Mouse (Mus musculus) midbrain, embryonic 12.5 days (tissue): Measurements from ENCODE around the gene Gm5426. TPM values are rescaled to one million over a fixed set of nuclear protein-coding genes. Genes with fewer than 3 reads are reported as not detected.
A peak's percentile ranks its signal among the peaks of the same experiment; 100 is the strongest.

ENCODE experiments used
- ATAC-seq: fragments of 200-750 bp; cut with Nextera tagmentation; 2 replicates; pipeline ENCODE4 v1.8.0; 2017; ENCODE audit warnings: low read depth, moderate TSS enrichment, moderate library complexity; ENCODE audit not compliant: low FRiP score
- H3K27ac ChIP-seq: fragments of 300-500 bp; sonication (generic); replicated peaks from 2 replicates; pipeline ENCODE4 v1.5.1; 2016; ENCODE audit warnings: mild to moderate bottlenecking
- H3K27me3 ChIP-seq: fragments of 300-500 bp; sonication (generic); 2 replicates; pipeline ENCODE4 v1.6.1; 2016; ENCODE audit warnings: mild to moderate bottlenecking
- H3K36me3 ChIP-seq: fragments of 300-500 bp; sonication (generic); 2 replicates; pipeline ENCODE4 v1.6.1; 2016
- H3K4me1 ChIP-seq: fragments of 300-500 bp; sonication (generic); 2 replicates; pipeline ENCODE4 v1.6.1; 2016
- H3K4me2 ChIP-seq: fragments of 300-500 bp; sonication (generic); replicated peaks from 2 replicates; pipeline ENCODE4 v1.6.1; 2016; ENCODE audit warnings: mild to moderate bottlenecking, moderate library complexity
- H3K4me3 ChIP-seq: fragments of 300-500 bp; sonication (generic); 2 replicates; pipeline ENCODE4 v1.5.1; 2016; ENCODE audit warnings: mild to moderate bottlenecking
- H3K9ac ChIP-seq: fragments of 300-500 bp; sonication (generic); replicated peaks from 2 replicates; pipeline ENCODE4 v1.6.1; 2016; ENCODE audit warnings: mild to moderate bottlenecking, moderate library complexity
- H3K9me3 ChIP-seq: fragments of 300-500 bp; sonication (generic); 2 replicates; pipeline ENCODE4 v1.6.1; 2016; ENCODE audit warnings: mild to moderate bottlenecking
- WGBS: fragments of 180-500 bp; shearing (Covaris S2); methylation state at CpG from one replicate; pipeline ENCODE4 v1.1.7; 2016; 5-methylcytosine and 5-hydroxymethylcytosine counted together
- polyA plus RNA-seq: library from polyadenylated mRNA; unstranded; fragments of >200 nt; fragmentation: Nextera tagmentation; extraction: Ambion mirVana; gene quantifications from 2 replicates; pipeline ENCODE4 v1.2.1, GENCODE M21; 2016

The Gm5426 gene
- polyA plus RNA-seq, 1 experiment from 2014 or later = not detected

DNA sequence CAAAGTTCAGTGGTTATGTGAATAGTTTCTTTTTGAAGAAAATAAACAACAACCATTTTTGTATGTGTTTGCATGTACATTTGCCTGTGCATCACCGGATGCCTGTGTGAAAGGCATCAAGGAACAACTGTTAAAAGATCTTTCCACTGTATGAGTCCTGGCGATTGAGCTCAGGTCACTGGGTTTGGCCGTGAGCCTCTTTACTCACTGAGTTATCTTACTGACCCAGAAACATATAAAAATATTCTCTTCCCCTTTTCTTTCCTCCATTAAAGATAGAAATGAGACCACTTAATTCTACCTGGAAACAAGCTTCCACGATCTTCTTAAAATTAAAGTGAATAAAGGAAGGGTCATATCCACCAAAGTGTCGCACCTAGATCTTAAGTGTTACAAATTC, 10.2 kb downstream of the Gm5426 start:
- no peaks in the 10 kb centered on the region for H3K9me3 ChIP-seq
- H3K4me2 ChIP-seq = no peak overlapping the region
- ATAC-seq = no peak
- H3K27me3 ChIP-seq = no peaks in the 10 kb centered on the region
- H3K4me1 ChIP-seq = 0 out of 2 replicates have a peak, but pooled peaks cover 2% of the 10 kb centered on the region
- H3K4me3 ChIP-seq = no peak overlapping the region
- 96% methylated on average over 5 of the region's 5 CpGs for WGBS
- H3K27ac ChIP-seq = no peak overlapping the region
- no peaks in the 10 kb centered on the region for H3K36me3 ChIP-seq
- no peak overlapping the region for H3K9ac ChIP-seq

DNA sequence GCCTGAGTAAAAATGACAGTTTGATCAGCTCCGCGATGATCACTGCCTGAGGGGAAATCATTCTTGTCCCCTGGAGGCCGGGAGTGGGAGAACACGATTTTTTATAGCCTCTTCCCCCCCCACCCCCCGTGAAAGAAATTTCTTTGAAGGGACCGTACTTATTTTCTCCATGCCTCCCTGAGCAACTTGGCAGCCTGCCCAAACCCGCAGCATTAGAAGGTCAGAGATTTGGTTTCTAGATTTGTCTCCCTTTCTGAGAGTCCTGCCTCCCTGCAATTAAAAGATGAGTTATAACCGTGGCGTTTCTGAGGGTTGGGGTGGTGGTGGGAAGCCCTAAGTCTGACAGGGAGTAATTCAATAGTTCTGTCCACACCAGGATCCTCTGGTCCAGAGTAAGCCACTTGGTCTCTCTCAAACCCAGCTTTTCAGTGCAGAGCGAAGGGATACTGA, 11.9 kb downstream of the Gm5426 start:
- H3K9me3 ChIP-seq = no peaks in the 10 kb centered on the region
- H3K27me3 ChIP-seq = no peaks in the 10 kb centered on the region
- no peak overlapping the region for H3K9ac ChIP-seq
- WGBS = 62% methylated on average over 10 of the region's 10 CpGs
- no peak overlapping the region for H3K4me3 ChIP-seq
- peak; percentile 41; the same call in 1 of the 2 replicates for ATAC-seq
- no peak overlapping the region; the same call in 1 of the 2 replicates for H3K27ac ChIP-seq
- 0 out of 2 replicates have a peak, but pooled peaks cover 2% of the 10 kb centered on the region for H3K4me1 ChIP-seq
- no peak overlapping the region for H3K4me2 ChIP-seq
- H3K36me3 ChIP-seq = no peaks in the 10 kb centered on the region

DNA sequence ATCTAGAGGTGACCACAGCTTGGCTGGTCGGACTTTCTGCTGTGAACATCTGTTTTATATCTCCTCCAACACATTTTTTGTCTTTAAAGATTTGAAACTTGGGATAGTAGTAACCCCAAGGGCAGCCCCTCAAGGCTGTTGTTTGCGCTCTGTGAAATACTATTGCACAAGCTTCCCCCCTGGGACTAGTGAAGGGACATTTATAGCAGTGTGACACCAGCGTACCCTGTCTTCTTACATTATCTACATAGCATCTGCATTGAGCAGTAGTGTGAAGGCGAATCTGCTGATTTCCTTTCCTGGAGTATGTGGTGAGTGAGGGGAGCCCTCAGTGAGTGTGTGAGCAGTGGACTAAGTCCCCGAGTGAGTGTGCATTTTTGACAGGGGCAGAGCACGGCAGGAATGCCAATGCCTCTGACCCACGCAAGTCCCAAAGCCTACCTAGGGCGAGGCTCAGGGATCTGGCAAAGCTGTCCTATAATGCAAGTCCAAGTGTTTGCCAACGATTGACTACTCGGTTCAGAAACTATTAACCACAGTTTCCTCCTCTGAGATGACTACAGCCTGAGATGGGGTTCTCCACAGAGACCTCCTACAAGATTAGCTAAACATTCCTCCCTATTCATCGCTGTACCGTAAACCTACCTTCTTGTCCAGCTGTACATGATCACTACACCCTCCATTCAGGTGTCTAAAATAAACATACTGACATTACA, 14.2 kb downstream of the Gm5426 start:
- no peak for ATAC-seq
- Histone ChIP-seq H3K27ac (no peak overlapping the region), H3K36me3 (no peaks in the 10 kb centered on the region), H3K4me2 (no peak overlapping the region), H3K4me1 (0 out of 2 replicates have a peak, but pooled peaks cover 2% of the 10 kb centered on the region), H3K4me3 (no peak overlapping the region), H3K27me3 (no peaks in the 10 kb centered on the region), H3K9ac (no peak overlapping the region), H3K9me3 (no peaks in the 10 kb centered on the region)
- 87% methylated on average over 12 of the region's 12 CpGs for WGBS

DNA sequence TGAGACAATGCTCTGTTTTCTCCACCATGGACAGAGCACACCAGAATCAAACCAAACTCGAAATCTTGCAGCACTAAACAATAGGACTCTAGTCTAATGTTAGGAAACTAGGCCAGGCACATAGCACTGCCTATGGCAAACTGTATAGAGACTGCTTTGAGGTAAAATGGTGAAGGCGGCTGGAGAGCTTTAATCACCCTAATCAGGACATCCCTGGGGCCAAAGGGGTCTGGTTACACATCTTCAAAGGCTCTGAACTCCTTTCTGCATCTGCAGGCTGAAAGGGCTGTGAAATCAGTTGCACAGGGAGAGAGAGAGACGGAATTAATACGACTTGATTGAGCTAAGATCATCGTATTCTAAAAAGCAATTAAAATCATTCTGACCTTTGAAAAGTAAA, 16.9 kb downstream of the Gm5426 start:
- Histone ChIP-seq H3K36me3 (no peaks in the 10 kb centered on the region), H3K27ac (no peak overlapping the region), H3K4me1 (0 out of 2 replicates have a peak, but pooled peaks cover 2% of the 10 kb centered on the region), H3K9ac (no peak overlapping the region), H3K27me3 (no peaks in the 10 kb centered on the region), H3K4me3 (no peak overlapping the region), H3K4me2 (no peak overlapping the region), H3K9me3 (no peaks in the 10 kb centered on the region)
- ATAC-seq = no peak
- 23% methylated on average over 5 of the region's 5 CpGs for WGBS

DNA sequence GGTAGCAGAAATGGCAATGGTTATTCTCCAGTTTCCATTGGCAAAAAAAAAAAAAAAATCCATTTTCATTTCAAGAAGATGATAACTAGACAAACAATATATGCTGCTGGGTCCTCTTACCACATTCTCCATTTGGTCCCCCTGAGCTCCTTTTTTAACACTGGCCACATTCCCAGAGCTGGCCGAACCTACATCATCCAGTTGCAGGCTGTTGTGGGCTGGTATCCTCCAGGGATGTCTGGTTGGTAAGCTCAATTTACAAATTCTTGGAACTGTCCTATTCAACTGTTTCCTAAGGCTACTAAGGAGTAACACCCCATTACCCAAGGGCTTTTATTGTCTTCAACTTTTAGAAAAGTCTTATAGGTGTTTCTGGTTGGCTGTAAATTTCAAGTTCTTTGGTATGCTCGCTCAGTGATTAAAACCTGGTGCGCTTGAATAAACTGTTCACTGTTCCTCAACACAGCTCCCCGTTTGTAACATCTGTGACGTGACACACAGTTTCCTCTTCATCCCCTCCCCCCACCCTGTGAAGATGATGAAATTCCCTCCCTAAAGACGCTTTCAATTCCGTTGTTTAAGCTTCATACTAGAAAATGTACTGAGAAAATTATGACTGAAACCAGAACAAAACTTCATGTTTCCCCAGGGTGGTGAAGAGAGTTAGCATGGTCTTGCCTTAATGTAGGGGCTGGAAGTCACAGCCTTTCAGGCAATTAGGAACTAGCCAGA, 26.7 kb downstream of the Gm5426 start:
- Histone ChIP-seq H3K4me1 (no peaks in the 10 kb centered on the region), H3K36me3 (no peaks in the 10 kb centered on the region), H3K9me3 (no peaks in the 10 kb centered on the region), H3K27ac (no peak overlapping the region), H3K27me3 (no peaks in the 10 kb centered on the region), H3K9ac (no peak overlapping the region), H3K4me2 (no peak overlapping the region), H3K4me3 (no peak overlapping the region)
- 88% methylated on average over 7 of the region's 7 CpGs for WGBS
- ATAC-seq = no peak

DNA sequence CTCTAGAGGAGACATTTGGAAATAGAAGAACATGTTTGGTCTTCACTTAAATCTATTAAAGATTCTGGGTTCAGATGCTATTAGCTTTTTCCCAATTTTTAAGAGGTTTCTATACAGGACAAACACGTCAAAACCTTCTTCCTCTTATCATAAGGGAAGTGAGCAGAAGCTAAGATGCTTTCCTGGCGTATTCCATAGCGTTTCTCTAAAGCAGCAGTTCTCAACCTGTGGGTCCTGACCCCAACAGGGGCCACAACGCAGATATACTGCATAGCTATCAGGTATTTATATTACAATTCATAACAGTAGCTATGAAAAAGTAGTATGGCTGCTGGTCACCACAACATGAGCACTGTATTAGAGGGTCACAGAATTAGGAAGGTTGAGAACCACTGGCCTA, 27.4 kb downstream of the Gm5426 start:
- 88% methylated on average over 4 of the region's 4 CpGs for WGBS
- ATAC-seq = no peak
- H3K4me3 ChIP-seq = no peak overlapping the region

DNA sequence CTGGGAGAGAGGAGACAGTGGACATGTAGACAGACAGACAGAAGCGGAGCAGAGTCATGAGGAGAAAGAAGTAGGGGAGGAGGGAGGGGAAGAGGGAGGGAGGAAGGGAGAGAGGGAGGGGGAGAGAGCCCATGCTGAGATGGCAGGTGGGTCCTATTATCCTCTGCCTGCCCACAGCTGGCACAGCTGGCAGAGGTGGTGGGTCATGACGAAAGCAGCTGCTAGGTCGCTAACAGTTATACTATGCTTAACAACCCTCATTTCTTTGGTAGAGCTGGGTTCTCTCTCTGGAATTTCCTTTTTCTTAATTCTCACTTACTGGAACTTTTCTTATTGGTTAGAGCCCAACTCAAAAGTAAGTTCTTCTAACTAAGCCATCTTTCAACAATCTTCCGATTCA, 28.9 kb downstream of the Gm5426 start:
- H3K4me2 ChIP-seq = no peak overlapping the region
- H3K27ac ChIP-seq = no peak overlapping the region
- H3K36me3 ChIP-seq = no peaks in the 10 kb centered on the region
- no peaks in the 10 kb centered on the region for H3K9me3 ChIP-seq
- H3K27me3 ChIP-seq = no peaks in the 10 kb centered on the region
- no peak overlapping the region for H3K9ac ChIP-seq
- WGBS = 88% methylated on average over 4 of the region's 4 CpGs
- ATAC-seq = no peak
- H3K4me3 ChIP-seq = no peak overlapping the region
- no peaks in the 10 kb centered on the region for H3K4me1 ChIP-seq

More for the DNA sequence above, 27.4 kb downstream of the Gm5426 start:
- Histone ChIP-seq H3K9me3 (no peaks in the 10 kb centered on the region), H3K27me3 (no peaks in the 10 kb centered on the region), H3K4me1 (no peaks in the 10 kb centered on the region), H3K4me2 (no peak overlapping the region), H3K36me3 (no peaks in the 10 kb centered on the region), H3K9ac (no peak overlapping the region), H3K27ac (no peak overlapping the region)

DNA sequence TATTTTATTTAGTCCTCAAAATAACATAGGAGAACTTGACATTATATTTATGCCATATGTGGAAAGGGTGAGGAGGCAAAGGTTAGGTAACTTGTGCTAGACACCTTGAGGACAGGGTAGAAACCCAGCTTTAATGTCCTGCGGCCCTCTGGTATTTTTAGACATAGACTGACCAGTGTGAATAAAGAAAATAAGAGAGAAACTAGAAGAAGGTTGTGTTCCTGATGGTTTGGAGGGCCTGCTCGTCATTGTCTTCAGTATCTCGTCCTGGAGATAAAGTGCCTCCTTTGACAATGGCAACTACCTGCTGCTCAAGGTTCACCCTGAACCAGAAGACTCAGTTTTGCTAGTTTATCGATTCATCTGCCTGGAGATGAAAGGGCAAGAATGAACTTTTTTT, 32.6 kb downstream of the Gm5426 start:
- H3K9me3 ChIP-seq = no peaks in the 10 kb centered on the region
- ATAC-seq = no peak
- no peak overlapping the region for H3K4me3 ChIP-seq
- H3K27me3 ChIP-seq = no peaks in the 10 kb centered on the region
- H3K36me3 ChIP-seq = no peaks in the 10 kb centered on the region
- H3K4me1 ChIP-seq = no peaks in the 10 kb centered on the region
- no peak overlapping the region for H3K27ac ChIP-seq
- 87% methylated on average over 4 of the region's 4 CpGs for WGBS
- no peak overlapping the region for H3K9ac ChIP-seq
- no peak overlapping the region for H3K4me2 ChIP-seq

DNA sequence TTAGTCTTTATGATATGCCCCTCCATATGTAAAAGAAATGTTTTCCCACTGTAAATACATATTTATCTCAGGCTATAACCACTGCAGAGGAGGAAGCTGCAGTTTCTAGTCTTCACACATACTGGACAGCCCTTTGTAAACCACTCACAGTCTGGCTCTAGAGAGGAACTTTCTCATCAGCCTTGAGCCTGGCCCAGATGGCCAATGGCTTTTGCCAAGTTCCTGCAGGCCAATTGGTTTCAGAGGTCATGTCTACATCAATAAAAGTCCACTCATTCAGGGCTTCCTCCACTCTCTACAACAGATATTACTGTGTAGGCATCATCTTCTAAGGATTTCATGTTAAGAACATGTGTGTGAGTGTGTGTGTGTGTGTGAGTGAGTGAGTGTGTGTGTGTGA, 35.1 kb downstream of the Gm5426 start:
- Histone ChIP-seq H3K9me3 (no peaks in the 10 kb centered on the region), H3K4me2 (no peak overlapping the region), H3K9ac (no peak overlapping the region), H3K4me1 (no peaks in the 10 kb centered on the region), H3K27me3 (no peaks in the 10 kb centered on the region), H3K4me3 (no peak overlapping the region), H3K27ac (no peak overlapping the region), H3K36me3 (no peaks in the 10 kb centered on the region)
- ATAC-seq = no peak

DNA sequence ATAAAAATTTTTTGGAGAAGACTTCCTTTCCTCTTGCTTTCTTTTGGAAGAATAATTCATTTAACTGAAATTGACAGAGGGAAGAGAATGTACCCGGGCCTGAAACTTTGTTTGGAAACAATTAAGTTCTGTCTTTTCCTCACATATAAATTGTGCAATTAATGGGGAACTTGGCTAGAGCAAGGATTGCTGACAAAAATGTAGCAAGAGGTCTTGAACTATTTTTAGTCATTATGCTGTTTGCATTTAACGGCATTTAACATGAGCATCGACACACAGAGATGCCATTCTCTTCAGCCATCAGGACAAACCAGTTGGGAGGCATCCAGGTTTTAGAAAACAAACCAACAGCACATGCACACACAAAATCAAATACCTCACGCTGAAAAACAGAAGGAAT, 36.6 kb downstream of the Gm5426 start:
- H3K4me1 ChIP-seq = no peaks in the 10 kb centered on the region
- ATAC-seq = no peak
- H3K27me3 ChIP-seq = no peaks in the 10 kb centered on the region
- H3K4me3 ChIP-seq = no peak overlapping the region
- H3K9me3 ChIP-seq = no peaks in the 10 kb centered on the region
- no peaks in the 10 kb centered on the region for H3K36me3 ChIP-seq
- no peak overlapping the region for H3K27ac ChIP-seq
- no peak overlapping the region for H3K9ac ChIP-seq
- WGBS = 91% methylated on average over 4 of the region's 4 CpGs
- no peak overlapping the region for H3K4me2 ChIP-seq

DNA sequence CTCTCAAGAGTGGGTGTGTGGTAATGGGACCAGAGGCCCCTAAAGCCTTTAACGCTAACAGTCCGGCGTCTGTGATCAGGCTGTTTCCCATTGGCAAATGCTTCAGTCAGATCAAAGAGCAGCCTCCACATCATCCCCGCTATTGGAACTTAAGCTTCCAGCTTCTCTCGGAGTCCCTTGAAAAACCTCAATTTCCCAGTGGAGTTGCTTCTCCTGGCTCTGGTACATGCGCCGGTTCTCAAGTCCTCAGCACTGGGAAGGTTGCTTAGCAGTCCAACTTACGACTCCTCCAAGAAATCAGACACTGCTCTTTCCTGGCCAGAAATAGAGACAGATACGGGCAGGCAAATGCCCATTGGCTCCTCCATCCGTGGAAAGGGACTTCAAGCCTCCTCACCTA, 37.4 kb downstream of the Gm5426 start:
- H3K9me3 ChIP-seq = no peaks in the 10 kb centered on the region
- 79% methylated on average over 10 of the region's 10 CpGs for WGBS
- no peaks in the 10 kb centered on the region for H3K4me1 ChIP-seq
- no peaks in the 10 kb centered on the region for H3K36me3 ChIP-seq
- H3K4me2 ChIP-seq = no peak overlapping the region
- no peaks in the 10 kb centered on the region for H3K27me3 ChIP-seq
- H3K9ac ChIP-seq = no peak overlapping the region
- no peak overlapping the region for H3K4me3 ChIP-seq
- no peak overlapping the region for H3K27ac ChIP-seq
- no peak for ATAC-seq

DNA sequence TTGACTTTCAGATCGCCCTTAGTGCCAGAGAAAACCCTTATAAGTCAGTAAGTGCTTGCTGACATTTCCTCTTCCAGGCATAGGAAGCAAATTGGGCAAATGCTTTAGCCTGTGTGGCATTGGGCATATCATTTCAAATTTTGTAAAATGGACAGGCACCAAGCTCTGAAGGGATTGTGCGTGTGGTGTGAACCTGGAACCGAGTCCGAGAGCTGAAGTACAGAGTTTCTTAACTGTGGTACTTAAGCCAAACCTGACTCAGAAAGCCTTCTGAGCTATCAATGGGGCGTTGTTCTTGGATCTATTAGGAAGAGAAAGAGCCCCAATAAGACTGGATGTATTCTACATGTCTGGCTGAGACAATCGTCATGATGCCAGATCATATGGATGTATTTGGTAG, 40.5 kb downstream of the Gm5426 start:
- H3K27ac ChIP-seq = no peak overlapping the region
- H3K4me2 ChIP-seq = no peak overlapping the region
- H3K27me3 ChIP-seq = no peaks in the 10 kb centered on the region
- no peaks in the 10 kb centered on the region for H3K9me3 ChIP-seq
- no peaks in the 10 kb centered on the region for H3K4me1 ChIP-seq
- H3K36me3 ChIP-seq = no peaks in the 10 kb centered on the region
- 91% methylated on average over 6 of the region's 6 CpGs for WGBS
- no peak overlapping the region for H3K4me3 ChIP-seq
- no peak overlapping the region for H3K9ac ChIP-seq
- no peak for ATAC-seq
